Comparison of ENCODE assay signal across 18 mouse cellular contexts in the genomic region with DNA sequence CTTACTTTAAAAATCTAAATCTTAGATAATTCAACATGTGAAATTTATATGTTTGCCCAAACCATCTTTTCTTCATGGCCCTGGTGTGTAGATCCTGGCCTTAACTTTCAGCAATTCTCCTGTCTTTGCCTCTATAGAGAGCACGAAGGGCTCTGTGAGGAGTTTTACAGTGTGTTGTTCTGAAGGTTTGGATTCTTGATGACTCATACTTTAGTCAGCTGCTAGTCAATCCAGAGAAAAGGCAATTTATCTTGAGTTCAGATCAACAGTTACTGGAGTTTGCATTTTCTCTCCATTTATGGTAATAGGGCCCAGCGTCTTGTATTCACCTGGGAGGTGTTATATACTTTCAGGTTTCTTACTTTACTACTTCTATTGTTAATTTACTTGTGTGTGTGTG. TPM values are rescaled to one million over a fixed set of nuclear protein-coding genes. Genes with fewer than 3 reads are reported as not detected.
DNase-seq lines count a peak whose midpoint lies in the region; TF ChIP-seq lines count a peak whose summit lies in the region.
"Had no signal": no experiment of that assay in that cellular context is flagged by ENCODE, and none has a peak within 500 bp of the region (broad histone marks: within the 10 kb centered on the region; RNA-seq: fewer than 3 reads in every experiment).

No protein-coding gene starts in this region.

- TF ChIP-seq POLR2A in MEL (IDR thresholded peaks at IDR 0.05; ENCODE audit: control insufficient read depth in 1 of 2, insufficient read depth in 1 of 2, low read depth in 1 of 2, low read length in 2 of 2, poor library complexity in 1 of 2), result no peak
- 0 out of 2 replicates have a peak, but pooled peaks have one; percentile 27 for TF ChIP-seq POLR2A in embryonic fibroblast, embryonic 13.5 days (IDR thresholded peaks at IDR 0.05; ENCODE audit: low read depth, low read length)
- TF ChIP-seq POLR2A in myocyte (IDR thresholded peaks at IDR 0.05; ENCODE audit: insufficient read length, low read depth), result no peak

- H3ac ChIP-seq in myocyte (ENCODE audit: control insufficient read depth, insufficient read length), result no peak overlapping the region

- peak; percentile 83 for DNase-seq in 416B (ENCODE audit: low read depth)
- peak; percentile 53 for DNase-seq in MEL (ENCODE audit: low read depth, low spot score)
- no peak for DNase-seq in embryonic facial prominence, embryonic 10.5 days (ENCODE audit: low spot score)
- DNase-seq in cerebellum, postnatal 14 days, result no peak
- DNase-seq in cerebellum, adult 11-12 months, result no peak
- DNase-seq: adrenal gland, postnatal 14 days; cerebellum, adult 18-20 months; gastrocnemius, postnatal 10 days; heart, adult 11 months; kidney, adult 9 months; kidney, postnatal 25 days; left cerebral cortex, postnatal 4 days; liver; lung, adult 2 months; right cerebral cortex, postnatal 25 days had no signal

- peaks cover 39% of the 10 kb centered on the region for H3K79me2 ChIP-seq in MEL (ENCODE audit: control insufficient read depth, insufficient read depth, low read length, poor library complexity)
- H3K79me2 ChIP-seq in myocyte (ENCODE audit: control insufficient read depth, insufficient read depth), result peaks cover 5% of the 10 kb centered on the region

- peak in 1 of 2 experiments; percentile 24; a peak in 1 of 4 replicates for TF ChIP-seq EP300 in MEL (IDR thresholded peaks at IDR 0.05; ENCODE audit: low read depth in 1 of 2, low read length in 2 of 2)

- no peaks in the 10 kb centered on the region for H3K9me3 ChIP-seq in MEL (replicated peaks; ENCODE audit: insufficient read depth, low read length)
- no peaks in the 10 kb centered on the region for H3K9me3 ChIP-seq in embryonic facial prominence, embryonic 10.5 days

- no peak overlapping the region for H3K9ac ChIP-seq in MEL (ENCODE audit: control insufficient read depth, low read depth, low read length, poor library complexity, severe bottlenecking)

- peak overlapping the region; percentile 12 for H3K4me2 ChIP-seq in myocyte (ENCODE audit: low read depth)

- peaks cover 0 to 13% of the 10 kb centered on the region in 2 experiments; a peak in 2 of 4 replicates for H3K36me3 ChIP-seq in MEL (ENCODE audit: control insufficient read depth in 1 of 2, insufficient read depth in 2 of 2, low read length in 2 of 2)
- no peaks in the 10 kb centered on the region for H3K36me3 ChIP-seq in myocyte (ENCODE audit: control insufficient read depth, insufficient read depth)
- no peaks in the 10 kb centered on the region for H3K36me3 ChIP-seq in embryonic facial prominence, embryonic 10.5 days (replicated peaks)

- H3K4me3 ChIP-seq in MEL (ENCODE audit: control insufficient read depth in 1 of 2, insufficient read depth in 1 of 2, low read depth in 2 of 2, low read length in 2 of 2), result no peak overlapping the region
- no peak overlapping the region for H3K4me3 ChIP-seq in embryonic fibroblast, embryonic 13.5 days (ENCODE audit: insufficient read depth, low read length)
- H3K4me3 ChIP-seq in myocyte, result no peak overlapping the region
- no peak overlapping the region for H3K4me3 ChIP-seq in embryonic facial prominence, embryonic 10.5 days
- H3K4me3 ChIP-seq: left cerebral cortex, adult 2 months had no signal

- peaks cover 12 to 15% of the 10 kb centered on the region in 2 experiments for H3K4me1 ChIP-seq in MEL (ENCODE audit: control insufficient read depth in 1 of 2, insufficient read depth in 2 of 2, low read length in 2 of 2)
- H3K4me1 ChIP-seq in embryonic fibroblast, embryonic 13.5 days (ENCODE audit: control insufficient read depth, insufficient read depth, low read length), result peaks cover 7% of the 10 kb centered on the region
- no peaks in the 10 kb centered on the region for H3K4me1 ChIP-seq in embryonic facial prominence, embryonic 10.5 days

- no peak overlapping the region for H3K27ac ChIP-seq in MEL (ENCODE audit: control insufficient read depth, low read depth, low read length)
- peak overlapping the region; percentile 99 for H3K27ac ChIP-seq in embryonic fibroblast, embryonic 13.5 days (ENCODE audit: insufficient read depth, low read length)
- H3K27ac ChIP-seq in embryonic facial prominence, embryonic 10.5 days (replicated peaks), result no peak overlapping the region
- H3K27ac ChIP-seq: left cerebral cortex, adult 2 months had no signal

- no peak for TF ChIP-seq CTCF in MEL (IDR thresholded peaks at IDR 0.05 in 2 of 3, conservative IDR thresholded peaks at IDR 0.05 in 1 of 3; ENCODE audit: control insufficient read depth in 1 of 3, insufficient read depth in 1 of 3, low read depth in 2 of 3, low read length in 3 of 3, poor library complexity in 1 of 3, severe bottlenecking in 1 of 3)
- TF ChIP-seq CTCF in embryonic fibroblast, embryonic 13.5 days (IDR thresholded peaks at IDR 0.05; ENCODE audit: borderline replicate concordance, insufficient read depth, low read length), result no peak

- WGBS in embryonic facial prominence, embryonic 10.5 days, result 91% methylated on average over 2 of the region's 2 CpGs

- TF ChIP-seq RAD21 in MEL (IDR thresholded peaks at IDR 0.05; ENCODE audit: low read depth, low read length), result no peak

- H3K27me3 ChIP-seq in MEL (ENCODE audit: control insufficient read depth in 1 of 2, insufficient read depth in 2 of 2, low read length in 2 of 2) (no peaks in the 10 kb centered on the region), myocyte (ENCODE audit: control insufficient read depth, insufficient read depth, insufficient read length) (no peaks in the 10 kb centered on the region)
- H3K27me3 ChIP-seq in embryonic facial prominence, embryonic 10.5 days (replicated peaks; ENCODE audit: low read depth, poor library complexity, severe bottlenecking), result no peaks in the 10 kb centered on the region

TF ChIP-seq in MEL, 35 proteins besides CTCF, POLR2A, EP300 and RAD21:
- TF ChIP-seq USF1 (IDR thresholded peaks at IDR 0.05; ENCODE audit: low read depth, low read length) (no peak), JUND (IDR thresholded peaks at IDR 0.05; ENCODE audit: low read depth, low read length) (peak; percentile 72; the same call in 1 of the 2 replicates), ETS1 (IDR thresholded peaks at IDR 0.05; ENCODE audit: low read depth, low read length) (peak; percentile 92), SIN3A (IDR thresholded peaks at IDR 0.05; ENCODE audit: low read length) (0 out of 2 replicates have a peak, but pooled peaks have one; percentile 17)

TF ChIP-seq in myocyte, 11 proteins besides CTCF, POLR2A, EP300 and RAD21:
- TF ChIP-seq SRF (IDR thresholded peaks at IDR 0.05; ENCODE audit: control insufficient read depth, insufficient read length, low read depth) (no peak), REST (IDR thresholded peaks at IDR 0.05; ENCODE audit: insufficient read depth, insufficient read length) (no peak), CEBPB (IDR thresholded peaks at IDR 0.05; ENCODE audit: insufficient read depth, poor library complexity, severe bottlenecking) (no peak), E2F4 (IDR thresholded peaks at IDR 0.05; ENCODE audit: insufficient read depth) (no peak), MAX (IDR thresholded peaks at IDR 0.05; ENCODE audit: low read depth) (no peak), TCF12 (IDR thresholded peaks at IDR 0.05; ENCODE audit: insufficient read depth, poor library complexity, severe bottlenecking) (no peak), MYOD1 (IDR thresholded peaks at IDR 0.05; ENCODE audit: control insufficient read depth in 1 of 3, insufficient read length in 2 of 3, low read depth in 2 of 3) (no peak), POLR2AphosphoS2 (IDR thresholded peaks at IDR 0.05; ENCODE audit: insufficient read length, low read depth) (no peak)

RNA-seq across cellular contexts. Expression of gene Sugt1, which starts 35.6 kb away (rescaled TPM):
- total RNA-seq in MEL (2012; rRNA removed), result 175 and 182 TPM in 2 replicates
- polyA plus RNA-seq in MEL (2012; ENCODE audit: insufficient read depth in 1 of 2, insufficient read length in 2 of 2, low read depth in 1 of 2, low replicate concordance in 2 of 2, missing spikeins in 1 of 2) (100 to 1,000 TPM; 135 to 616 TPM), myocyte (2012; fragmentation: generic; extraction: Trizol) (65.4 TPM)
- 186 and 200 TPM in 2 replicates for polyA plus RNA-seq in embryonic fibroblast, embryonic 13.5 days (2011; ENCODE audit: insufficient read length, low read depth, missing spikeins)
- polyA plus RNA-seq in embryonic facial prominence, embryonic 10.5 days (2016; fragmentation: Nextera tagmentation; extraction: Ambion mirVana), result 151 and 155 TPM in 2 replicates

Comparison
In these comparisons a context has a peak if more than half of its experiments do, and no peak if none do; other contexts are left out.
1. DNase-seq: peak in 416B (single experiment) and MEL (single experiment); none in embryonic facial prominence, embryonic 10.5 days (single experiment), cerebellum, postnatal 14 days (0 of 2) and cerebellum, adult 11-12 months (single experiment).